Mouse (Mus musculus) small intestine, adult 2 months (tissue): ENCODE measurements at regions not wholly inside any gene's neighbourhood (a gene's known extent, or its start where the extent isn't known, plus 50 kb on each side); places are given as distances from the start of the nearest gene placed in this dataset.

Experiments used
- H3K27ac ChIP-seq: fragments of 200-500 bp; 2 replicates; pipeline ENCODE4 v1.5.1; 2012; ENCODE audit warnings: low read depth, low read length, control low read depth, inconsistent platforms; ENCODE audit not compliant: insufficient read depth
- H3K27me3 ChIP-seq: fragments of 200-500 bp; 2 replicates; pipeline ENCODE4 v1.6.1; 2012; ENCODE audit warnings: mild to moderate bottlenecking, moderate library complexity, low read length, inconsistent platforms; ENCODE audit not compliant: control insufficient read depth, insufficient read depth
- H3K36me3 ChIP-seq: fragments of 200-500 bp; 2 replicates; pipeline ENCODE4 v1.6.1; 2012; ENCODE audit warnings: mild to moderate bottlenecking, low read length, control low read depth, inconsistent platforms; ENCODE audit not compliant: control insufficient read depth, insufficient read depth
- H3K4me1 ChIP-seq: fragments of 200-500 bp; 2 replicates; pipeline ENCODE4 v1.6.1; 2012; ENCODE audit warnings: low read length, inconsistent platforms, mixed read lengths; ENCODE audit not compliant: control insufficient read depth, insufficient read depth, insufficient read length
- H3K4me3 ChIP-seq: fragments of 200-500 bp; 2 replicates; pipeline ENCODE4 v1.5.1; 2012; ENCODE audit warnings: low read depth, mild to moderate bottlenecking, control low read depth, inconsistent platforms, low read length, moderate library complexity
- CTCF ChIP-seq: fragments of 200-500 bp; IDR thresholded peaks from 2 replicates; pipeline ENCODE4 v1.5.1; 2012; ENCODE audit warnings: low read depth, mild to moderate bottlenecking, control low read depth, inconsistent platforms, low read length, moderate library complexity, mixed read lengths; ENCODE audit not compliant: insufficient replicate concordance, insufficient read length; ENCODE audit errors: extremely low read depth
- POLR2A ChIP-seq: fragments of 200-500 bp; IDR thresholded peaks from 2 replicates; pipeline ENCODE4 v1.6.1; 2012; ENCODE audit warnings: low read depth, mild to moderate bottlenecking, control low read depth, inconsistent platforms, low read length, moderate library complexity
- WGBS: fragments of 180-500 bp; shearing (Covaris S2); methylation state at CpG from one replicate; pipeline ENCODE4 v1.1.7; 2018; 5-methylcytosine and 5-hydroxymethylcytosine counted together

- Histone ChIP-seq H3K27ac (no peak overlapping the region), H3K4me3 (no peak overlapping the region), H3K27me3 (peaks cover 23% of the 10 kb centered on the region), H3K36me3 (no peaks in the 10 kb centered on the region), H3K4me1 (peaks cover 2% of the 10 kb centered on the region; the same call in 1 of the 2 replicates)
- no peak for TF ChIP-seq POLR2A
- no peak for TF ChIP-seq CTCF
- WGBS: 5% methylated on average over 19 of the region's 19 CpGs
Measured at GRCm38 (mm10) chr2:172732453-172733210, 183.2 kb downstream of the Tfap2c start.

- Histone ChIP-seq H3K36me3 (no peaks in the 10 kb centered on the region), H3K4me3 (no peak overlapping the region), H3K27ac (no peak overlapping the region), H3K4me1 (no peaks in the 10 kb centered on the region; the same call in 1 of the 2 replicates), H3K27me3 (peaks cover 16% of the 10 kb centered on the region)
- 10% methylated on average over 9 of the region's 9 CpGs for WGBS
- no peak for TF ChIP-seq CTCF
- no peak for TF ChIP-seq POLR2A
Measured at GRCm38 (mm10) chr2:172733403-172733995, 184.1 kb downstream of the Tfap2c start.

DNA sequence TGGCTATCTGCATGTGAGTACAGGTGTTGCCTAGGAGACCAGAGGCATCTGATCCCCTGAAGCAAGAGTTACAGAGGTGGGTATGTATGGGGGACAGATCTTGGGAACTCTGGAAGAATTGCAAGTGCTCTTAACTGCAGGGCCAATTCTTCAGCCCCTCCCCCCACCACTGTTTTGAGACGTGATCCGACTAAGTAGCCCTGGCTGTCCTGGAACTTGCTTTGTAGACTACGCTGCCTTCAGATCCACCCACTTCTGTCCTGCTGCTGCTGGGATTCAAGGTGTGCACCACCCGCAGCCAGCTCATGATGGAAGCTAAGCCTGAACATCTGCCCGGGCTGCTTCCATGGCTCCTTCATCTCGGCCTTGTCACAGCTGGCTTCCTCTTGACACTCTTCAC, 186.2 kb downstream of the Tfap2c start:
- Histone ChIP-seq H3K27me3 (peaks cover 10% of the 10 kb centered on the region), H3K4me1 (no peaks in the 10 kb centered on the region; the same call in 1 of the 2 replicates), H3K36me3 (no peaks in the 10 kb centered on the region), H3K27ac (no peak overlapping the region), H3K4me3 (no peak overlapping the region)
- TF ChIP-seq POLR2A (no peak), CTCF (no peak)
- WGBS: 23% methylated on average over 6 of the region's 6 CpGs

GRCm38 (mm10) chr2:172739041-172739491, 189.7 kb downstream of the Tfap2c start:
- no peak overlapping the region for H3K4me3 ChIP-seq
- no peaks in the 10 kb centered on the region for H3K4me1 ChIP-seq
- no peaks in the 10 kb centered on the region for H3K36me3 ChIP-seq
- TF ChIP-seq CTCF (no peak), POLR2A (no peak)
- H3K27ac ChIP-seq: no peak overlapping the region
- 15% methylated on average over 11 of the region's 11 CpGs for WGBS
- 0 out of 2 replicates have a peak, but pooled peaks cover 2% of the 10 kb centered on the region for H3K27me3 ChIP-seq

- 20% methylated on average over 19 of the region's 19 CpGs for WGBS
- Histone ChIP-seq H3K4me3 (no peak overlapping the region), H3K27me3 (0 out of 2 replicates have a peak, but pooled peaks cover 2% of the 10 kb centered on the region), H3K36me3 (no peaks in the 10 kb centered on the region), H3K4me1 (no peaks in the 10 kb centered on the region), H3K27ac (no peak overlapping the region)
- TF ChIP-seq POLR2A (no peak), CTCF (no peak)
Measured at GRCm38 (mm10) chr2:172739529-172739928, 190.1 kb downstream of the Tfap2c start.

DNA sequence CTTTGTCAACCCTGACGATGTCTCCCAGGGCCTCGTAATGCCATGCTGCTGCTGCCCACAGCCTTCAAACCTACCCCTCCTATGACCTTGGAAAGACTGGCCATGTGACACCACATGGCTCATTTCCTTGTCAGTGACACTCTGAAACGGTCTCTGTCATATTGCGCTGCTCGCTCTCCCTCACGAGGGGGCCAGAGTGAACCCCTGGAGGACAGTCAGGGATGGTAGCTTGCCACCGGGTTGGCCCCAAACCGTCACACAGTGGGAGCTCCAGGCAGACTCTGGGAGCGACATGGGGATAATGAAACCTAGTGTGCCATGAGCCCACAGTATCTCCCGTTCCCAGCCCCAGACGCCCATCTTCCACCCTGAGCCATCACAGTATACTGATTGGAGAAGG, 188.8 kb downstream of the Bmp7 start:
- Histone ChIP-seq H3K36me3 (no peaks in the 10 kb centered on the region), H3K4me3 (no peak overlapping the region), H3K4me1 (no peaks in the 10 kb centered on the region), H3K27me3 (no peaks in the 10 kb centered on the region), H3K27ac (no peak overlapping the region)
- TF ChIP-seq POLR2A (no peak), CTCF (no peak)
- WGBS: 87% methylated on average over 11 of the region's 11 CpGs
